Comparison of ENCODE assay signal across 28 mouse cellular contexts in genomic region chr1:155785886-155786285, GRCm38 (mm10). TPM values are rescaled to one million over a fixed set of nuclear protein-coding genes. Genes with fewer than 3 reads are reported as not detected.
DNase-seq lines count a peak whose midpoint lies in the region; ATAC-seq lines count a peak whose summit lies in the region.
"Had no signal": no experiment of that assay in that cellular context is flagged by ENCODE, and none has a peak within 500 bp of the region (broad histone marks: within the 10 kb centered on the region; RNA-seq: fewer than 3 reads in every experiment).

No protein-coding gene starts in this region.

- WGBS in hindbrain, embryonic 12.5 days: 50% methylated on average over 7 of the region's 7 CpGs
- WGBS in hindbrain, embryonic 10.5 days: 47% methylated on average over 7 of the region's 7 CpGs
- 49% methylated on average over 7 of the region's 7 CpGs for WGBS in midbrain, embryonic 11.5 days
- 46% methylated on average over 7 of the region's 7 CpGs for WGBS in midbrain, embryonic 14.5 days

- no peak for ATAC-seq in hindbrain, embryonic 12.5 days (ENCODE audit: low FRiP score)
- ATAC-seq in midbrain, embryonic 11.5 days (ENCODE audit: low FRiP score): no peak
- ATAC-seq in midbrain, embryonic 14.5 days (ENCODE audit: low FRiP score, low TSS enrichment): no peak
- ATAC-seq: forebrain, embryonic 14.5 days; liver, postnatal 0 days; midbrain, embryonic 16.5 days had no signal

- no peak overlapping the region for H3K27ac ChIP-seq in hindbrain, embryonic 12.5 days
- H3K27ac ChIP-seq in hindbrain, embryonic 10.5 days: no peak overlapping the region
- no peak overlapping the region for H3K27ac ChIP-seq in midbrain, embryonic 11.5 days (ENCODE audit: low read depth, low read length)
- H3K27ac ChIP-seq in midbrain, embryonic 14.5 days (replicated peaks; ENCODE audit: low read depth, low read length): no peak overlapping the region
- H3K27ac ChIP-seq: embryonic facial prominence, embryonic 13.5 days; hindbrain, embryonic 15.5 days; left cerebral cortex, adult 2 months; limb, embryonic 10.5 days had no signal

- H3K27me3 ChIP-seq in hindbrain, embryonic 12.5 days: peaks cover 37% of the 10 kb centered on the region
- H3K27me3 ChIP-seq in hindbrain, embryonic 10.5 days (ENCODE audit: insufficient read depth, poor library complexity, severe bottlenecking): peaks cover 64% of the 10 kb centered on the region
- H3K27me3 ChIP-seq in midbrain, embryonic 11.5 days (ENCODE audit: control insufficient read depth, insufficient read depth, low read length): peaks cover 2% of the 10 kb centered on the region
- H3K27me3 ChIP-seq in midbrain, embryonic 14.5 days (ENCODE audit: control insufficient read depth, insufficient read depth, low read length): peaks cover 14% of the 10 kb centered on the region; the same call in 1 of the 2 replicates
- H3K27me3 ChIP-seq: CH12.LX; embryonic facial prominence, embryonic 13.5 days had no signal

- peak; percentile 45 to 67 for DNase-seq in adrenal gland, adult (ENCODE audit: inconsistent age in 2 of 2, low spot score in 1 of 2)
- no peak for DNase-seq in adrenal gland, adult 18-20 months (ENCODE audit: low spot score in 2 of 2)
- DNase-seq in hindbrain, embryonic 10.5 days (ENCODE audit: low spot score): no peak
- DNase-seq in midbrain, embryonic 11.5 days (ENCODE audit: low spot score, missing footprints): peak; percentile 47
- no peak for DNase-seq in midbrain, embryonic 14.5 days
- DNase-seq in left cerebral cortex, postnatal 4 days: no peak
- DNase-seq in ovary, postnatal 10 days (ENCODE audit: low spot score): no peak
- DNase-seq: cerebellum, adult 9-11 months; kidney, adult 18-20 months; kidney, postnatal 25 days; liver, postnatal 0 days; lung, postnatal 10 days; right cerebral cortex, adult 18-20 months; thymus, postnatal 14 days had no signal

- no peak overlapping the region for H3K4me3 ChIP-seq in hindbrain, embryonic 12.5 days
- no peak overlapping the region for H3K4me3 ChIP-seq in hindbrain, embryonic 10.5 days
- no peak overlapping the region for H3K4me3 ChIP-seq in midbrain, embryonic 11.5 days (ENCODE audit: low read depth, low read length)
- H3K4me3 ChIP-seq in midbrain, embryonic 14.5 days (replicated peaks; ENCODE audit: low read depth, low read length): no peak overlapping the region
- H3K4me3 ChIP-seq: embryonic facial prominence, embryonic 13.5 days; hindbrain, embryonic 15.5 days; left cerebral cortex, adult 2 months; limb, embryonic 10.5 days had no signal

- H3K36me3 ChIP-seq in hindbrain, embryonic 12.5 days: peaks cover 42% of the 10 kb centered on the region
- peaks cover 54% of the 10 kb centered on the region for H3K36me3 ChIP-seq in hindbrain, embryonic 10.5 days
- peaks cover 6% of the 10 kb centered on the region; the same call in 1 of the 2 replicates for H3K36me3 ChIP-seq in midbrain, embryonic 11.5 days (ENCODE audit: control insufficient read depth, insufficient read depth, low read length)
- peaks cover 32% of the 10 kb centered on the region for H3K36me3 ChIP-seq in midbrain, embryonic 14.5 days (ENCODE audit: control insufficient read depth, insufficient read depth, low read length)

- H3K4me1 ChIP-seq in hindbrain, embryonic 12.5 days: peaks cover 24% of the 10 kb centered on the region
- H3K4me1 ChIP-seq in hindbrain, embryonic 10.5 days (replicated peaks): peaks cover 35% of the 10 kb centered on the region
- no peaks in the 10 kb centered on the region; the same call in 1 of the 2 replicates for H3K4me1 ChIP-seq in midbrain, embryonic 11.5 days (ENCODE audit: control insufficient read depth, insufficient read depth, low read length)
- peaks cover 4% of the 10 kb centered on the region; the same call in 1 of the 2 replicates for H3K4me1 ChIP-seq in midbrain, embryonic 14.5 days (ENCODE audit: control insufficient read depth, insufficient read depth, low read length)

- no peak overlapping the region for H3K4me2 ChIP-seq in hindbrain, embryonic 12.5 days (replicated peaks)
- no peak overlapping the region for H3K4me2 ChIP-seq in midbrain, embryonic 11.5 days
- no peak overlapping the region for H3K4me2 ChIP-seq in midbrain, embryonic 14.5 days (ENCODE audit: low read length)
- H3K4me2 ChIP-seq: embryonic facial prominence, embryonic 13.5 days; hindbrain, embryonic 15.5 days had no signal

- 0 out of 2 replicates have a peak, but pooled peaks cover 8% of the 10 kb centered on the region for H3K9me3 ChIP-seq in hindbrain, embryonic 12.5 days (replicated peaks)
- H3K9me3 ChIP-seq in hindbrain, embryonic 10.5 days: no peaks in the 10 kb centered on the region
- H3K9me3 ChIP-seq in midbrain, embryonic 11.5 days (ENCODE audit: control insufficient read depth, low read length): no peaks in the 10 kb centered on the region
- no peaks in the 10 kb centered on the region for H3K9me3 ChIP-seq in midbrain, embryonic 14.5 days (ENCODE audit: control insufficient read depth, low read length)
- H3K9me3 ChIP-seq: embryonic facial prominence, embryonic 13.5 days; hindbrain, embryonic 15.5 days; limb, embryonic 10.5 days had no signal

- intact Hi-C loops in left cerebral cortex, postnatal 4 days (cut with DNase I): loop anchor here (2.0 kb wide), 1 partner anchor 211 kb away; no protein-coding TSS in a partner anchor

- 0 out of 2 replicates have a peak overlapping the region, but pooled peaks have one; percentile 5 for H3K9ac ChIP-seq in hindbrain, embryonic 12.5 days
- H3K9ac ChIP-seq in midbrain, embryonic 11.5 days (ENCODE audit: low read length): no peak overlapping the region
- H3K9ac ChIP-seq in midbrain, embryonic 14.5 days (replicated peaks; ENCODE audit: low read length): no peak overlapping the region
- H3K9ac ChIP-seq: embryonic facial prominence, embryonic 13.5 days; hindbrain, embryonic 15.5 days; liver, postnatal 0 days had no signal

RNA-seq across cellular contexts. Expression of gene Qsox1, which starts 26.8 kb away (rescaled TPM):
- total RNA-seq in adrenal gland, adult 18-20 months (2021): 10 to 100 TPM; 50.2 to 68.5 TPM
- 26.6 and 27.6 TPM in 2 replicates for polyA plus RNA-seq in hindbrain, embryonic 12.5 days (2016; fragmentation: Nextera tagmentation; extraction: Ambion mirVana)
- polyA plus RNA-seq in hindbrain, embryonic 10.5 days (2016; fragmentation: Nextera tagmentation; extraction: Ambion mirVana): 17.9 and 24.4 TPM in 2 replicates
- polyA plus RNA-seq in midbrain, embryonic 11.5 days (2014; fragmentation: Nextera tagmentation; extraction: Ambion mirVana): 6.6 and 6.8 TPM in 2 replicates
- 7.6 and 11.5 TPM in 2 replicates for polyA plus RNA-seq in midbrain, embryonic 14.5 days (2014; fragmentation: Nextera tagmentation; extraction: Ambion mirVana)
- 10 to 100 TPM; 34.2 to 35.0 TPM for total RNA-seq in left cerebral cortex, postnatal 4 days (2021)

RNA-seq across cellular contexts. Expression of gene Lhx4, which starts 34.4 kb away (rescaled TPM):
- under 1 TPM in 1 of 2 experiments, not detected in 1; 0.06 TPM for total RNA-seq in adrenal gland, adult 18-20 months (2021)
- polyA plus RNA-seq in hindbrain, embryonic 12.5 days (2016; fragmentation: Nextera tagmentation; extraction: Ambion mirVana): 8.6 and 9.7 TPM in 2 replicates
- 5.7 and 11.6 TPM in 2 replicates for polyA plus RNA-seq in hindbrain, embryonic 10.5 days (2016; fragmentation: Nextera tagmentation; extraction: Ambion mirVana)
- 1.7 and 2.2 TPM in 2 replicates for polyA plus RNA-seq in midbrain, embryonic 11.5 days (2014; fragmentation: Nextera tagmentation; extraction: Ambion mirVana)
- 1.8 and 3.5 TPM in 2 replicates for polyA plus RNA-seq in midbrain, embryonic 14.5 days (2014; fragmentation: Nextera tagmentation; extraction: Ambion mirVana)
- under 1 TPM in 1 of 2 experiments, not detected in 1; 0.14 TPM for total RNA-seq in left cerebral cortex, postnatal 4 days (2021)
- total RNA-seq: CH12.LX; gastrocnemius, postnatal 4 days; left cerebral cortex, adult 2 months; liver, adult 2 months; megakaryocyte progenitor cell, adult 5-6 weeks; MEL had no signal
- polyA plus RNA-seq: cortical plate, adult 2 months; embryonic facial prominence, embryonic 13.5 days; forebrain, embryonic 14.5 days; heart, postnatal 0 days; limb, embryonic 10.5 days; liver, adult 2 months; liver, postnatal 0 days had no signal

Comparison
In these comparisons a context has a peak if more than half of its experiments do, and no peak if none do; other contexts are left out.
1. DNase-seq: peak in adrenal gland, adult (2 of 2) and midbrain, embryonic 11.5 days (single experiment); none in adrenal gland, adult 18-20 months (0 of 2), hindbrain, embryonic 10.5 days (single experiment), midbrain, embryonic 14.5 days (single experiment), left cerebral cortex, postnatal 4 days (single experiment) and ovary, postnatal 10 days (single experiment).